Mouse (Mus musculus): ENCODE data around the gene Foxc2. TPM values are rescaled to one million over a fixed set of nuclear protein-coding genes. Genes with fewer than 3 reads are reported as not detected.
"Not testable (repeated sequence)": the region's sequence is repeated elsewhere in the genome, so short reads cannot be mapped to it uniquely, and the experiment has no call there.

The Foxc2 gene
- total RNA-seq, 2 experiments from 2014 or later: 0.33 to 0.45 TPM

DNA sequence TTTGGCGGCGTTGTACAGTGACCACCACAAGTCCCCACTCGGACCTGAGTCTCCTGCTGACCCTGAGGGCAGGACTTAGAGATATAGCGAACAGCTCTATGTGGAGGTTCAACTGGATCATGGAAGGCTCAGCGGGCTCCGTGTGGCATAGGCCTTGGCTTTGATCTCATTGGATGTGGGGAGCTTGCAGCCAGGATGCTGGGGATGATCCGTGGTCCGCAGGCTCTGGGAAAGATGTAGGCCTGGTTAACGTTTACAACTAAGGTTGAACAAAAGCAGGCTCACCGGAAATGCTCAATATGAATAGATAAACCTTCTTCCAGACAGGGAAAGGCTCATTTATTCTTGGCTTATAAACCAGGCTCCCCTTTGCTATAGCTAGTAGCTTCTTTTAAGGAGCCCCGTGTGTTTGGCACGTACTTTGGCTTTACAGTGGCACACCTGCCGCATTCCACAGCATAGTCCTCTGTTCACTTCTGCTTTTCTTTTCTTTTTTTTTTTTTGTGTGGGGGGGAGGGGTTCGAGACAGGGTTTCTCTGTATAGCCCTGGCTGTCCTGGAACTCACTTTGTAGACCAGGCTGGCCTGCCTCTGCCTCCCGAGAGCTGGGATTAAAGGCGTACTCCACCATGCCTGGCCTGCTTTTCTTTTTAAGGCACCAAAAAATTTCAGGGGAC, 13.4 kb downstream of the Foxc2 start:
- intact Hi-C loops (cut with DNase I; ENCODE audit: low total_unique reads): loop anchor here (5.0 kb wide), 1 partner anchor 268 kb away; no protein-coding TSS in a partner anchor
- no peak for DNase-seq

GRCm38 (mm10) chr8:121130522-121130921, 14.6 kb downstream of the Foxc2 start:
- no peak for DNase-seq
- intact Hi-C loops (cut with DNase I; ENCODE audit: low total_unique reads): no loop called here

DNA sequence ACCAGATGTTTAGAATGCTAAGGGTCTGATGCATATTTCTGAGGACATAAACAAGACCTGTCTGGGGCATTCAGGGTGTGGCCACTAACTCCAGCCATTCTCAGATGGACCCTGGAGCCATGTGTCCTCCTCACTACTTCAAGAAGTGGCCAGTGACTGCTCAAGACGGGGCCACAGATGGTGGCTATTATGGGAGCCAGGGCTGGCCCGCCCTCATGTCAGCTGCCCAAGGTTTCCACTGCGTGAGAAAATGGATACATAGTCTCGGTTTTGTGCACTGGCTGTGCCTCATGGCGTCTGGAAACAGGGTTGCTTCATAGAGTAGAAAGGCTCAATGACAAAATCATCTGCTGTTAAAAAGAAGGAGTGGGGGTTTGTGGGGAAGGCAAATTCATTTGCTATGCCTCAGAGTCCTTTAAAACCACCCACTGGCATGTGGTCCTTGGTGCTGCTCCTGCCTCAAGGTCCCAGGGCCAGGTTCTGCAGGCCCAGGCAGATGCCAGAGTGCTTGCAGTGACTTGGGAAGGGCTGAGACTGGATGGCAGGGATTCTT, 17.1 kb downstream of the Foxc2 start:
- intact Hi-C loops (cut with DNase I; ENCODE audit: low total_unique reads): no loop called here

GRCm38 (mm10) chr8:121134102-121134501, 18.1 kb downstream of the Foxc2 start:
- intact Hi-C loops (cut with DNase I; ENCODE audit: low total_unique reads): no loop called here
- no peak for DNase-seq

More for the DNA sequence above, 17.1 kb downstream of the Foxc2 start:
- no peak for DNase-seq

GRCm38 (mm10) chr8:121134512-121134911, 18.5 kb downstream of the Foxc2 start:
- intact Hi-C loops (cut with DNase I; ENCODE audit: low total_unique reads): no loop called here
- DNase-seq: no peak

DNA sequence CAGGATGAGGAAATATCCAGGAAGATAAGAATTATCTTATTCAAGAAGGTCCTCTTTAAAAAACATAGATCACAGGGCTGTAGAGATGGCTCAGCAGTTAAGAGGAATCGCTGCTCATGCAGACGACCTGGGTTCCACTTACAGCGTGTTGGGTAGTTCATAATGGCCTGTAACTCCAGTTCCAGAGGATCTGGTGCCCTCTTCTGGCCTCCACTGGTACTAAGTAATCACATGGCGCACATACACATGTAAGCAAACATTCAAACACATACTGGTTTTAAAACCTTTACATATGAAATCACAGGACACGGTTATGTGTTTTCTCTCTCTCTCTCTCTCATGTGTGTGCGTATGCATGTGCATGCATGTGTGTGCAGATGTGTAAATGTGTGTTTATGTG, 20.9 kb downstream of the Foxc2 start:
- intact Hi-C loops (cut with DNase I; ENCODE audit: low total_unique reads): no loop called here
- no peak for DNase-seq

- DNase-seq; intact Hi-C loops (cut with DNase I; ENCODE audit: low total_unique reads): not testable (repeated sequence)
Observed at GRCm38 (mm10) chr8:121145457-121146134, 29.6 kb downstream of the Foxc2 start.

- intact Hi-C loops (cut with DNase I; ENCODE audit: low total_unique reads): no loop called here
- DNase-seq: no peak
Observed at GRCm38 (mm10) chr8:121148573-121149083, 32.7 kb downstream of the Foxc2 start.

- DNase-seq: no peak
- intact Hi-C loops (cut with DNase I; ENCODE audit: low total_unique reads): no loop called here
Observed at GRCm38 (mm10) chr8:121152394-121152793, 36.4 kb downstream of the Foxc2 start.

- no peak for DNase-seq
- intact Hi-C loops (cut with DNase I; ENCODE audit: low total_unique reads): no loop called here
Observed at GRCm38 (mm10) chr8:121156990-121157491, 41.1 kb downstream of the Foxc2 start.

DNA sequence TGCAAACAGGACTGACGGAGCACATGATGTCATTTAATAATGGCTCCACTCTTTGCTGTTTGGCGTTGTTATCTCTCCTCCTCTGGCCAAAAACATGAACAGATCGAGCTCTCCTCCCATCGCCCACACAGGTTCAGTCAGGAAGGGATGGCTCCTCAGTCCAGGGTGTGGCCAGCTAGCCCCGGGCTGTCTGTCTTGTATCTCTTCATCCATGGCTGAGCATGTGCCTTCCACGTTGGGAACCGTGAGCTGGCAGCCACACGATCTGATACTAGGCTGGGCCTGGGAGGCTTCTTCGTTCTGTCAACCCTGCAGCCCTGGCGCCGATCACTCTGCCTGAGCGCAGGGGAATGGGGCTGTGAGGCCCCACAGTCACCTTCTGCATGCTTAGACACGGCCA, 42.8 kb downstream of the Foxc2 start:
- intact Hi-C loops (cut with DNase I; ENCODE audit: low total_unique reads): no loop called here
- no peak for DNase-seq

DNA sequence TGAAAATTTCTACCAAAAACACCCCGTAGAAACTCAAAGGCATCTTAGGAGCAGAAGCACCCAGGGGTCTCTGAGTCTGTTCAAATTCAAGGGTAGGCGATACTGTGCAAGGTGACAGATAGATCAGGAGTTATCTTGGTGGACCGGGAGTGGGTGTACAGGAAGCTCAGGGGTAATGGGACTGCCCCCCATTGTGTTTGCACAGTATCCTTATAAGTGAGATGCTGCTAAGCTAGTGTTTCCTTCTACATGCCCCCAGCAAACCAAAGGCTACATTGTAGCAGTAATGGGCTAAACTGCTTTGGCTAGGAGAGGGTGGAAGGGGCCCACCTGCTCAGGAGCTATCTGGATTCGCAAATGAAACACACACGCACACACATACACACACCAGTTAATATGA, 45.5 kb downstream of the Foxc2 start:
- no peak for DNase-seq
- intact Hi-C loops (cut with DNase I; ENCODE audit: low total_unique reads): no loop called here

- intact Hi-C loops (cut with DNase I; ENCODE audit: low total_unique reads): no loop called here
- no peak for DNase-seq
Observed at GRCm38 (mm10) chr8:121162413-121162812, 46.4 kb downstream of the Foxc2 start.

- DNase-seq: no peak
- intact Hi-C loops (cut with DNase I; ENCODE audit: low total_unique reads): no loop called here
Observed at GRCm38 (mm10) chr8:121162906-121163695, 47.1 kb downstream of the Foxc2 start.

DNA sequence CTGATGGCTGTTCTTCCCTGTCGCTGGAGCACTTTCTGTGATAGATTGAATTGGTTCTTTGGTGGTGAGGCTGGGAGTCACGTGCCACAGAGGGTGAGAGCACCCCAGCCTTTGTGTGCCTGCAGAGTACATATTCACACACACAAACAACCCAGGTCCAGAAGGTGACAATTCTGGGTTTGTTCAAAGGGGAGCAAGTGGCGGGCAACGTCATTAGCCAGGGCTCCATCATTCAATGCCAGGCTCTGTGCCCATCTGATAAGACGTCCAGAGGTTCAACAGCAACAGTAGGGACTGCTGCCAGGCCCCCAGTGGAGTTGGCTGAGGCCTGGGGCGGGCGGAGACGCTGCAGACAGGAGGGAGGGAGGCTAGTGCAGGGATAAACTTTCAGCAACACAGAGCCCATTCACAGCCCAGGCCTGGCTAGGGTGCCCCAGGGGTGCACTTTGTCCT, 48.1 kb downstream of the Foxc2 start:
- no peak for DNase-seq
- intact Hi-C loops (cut with DNase I; ENCODE audit: low total_unique reads): no loop called here

DNA sequence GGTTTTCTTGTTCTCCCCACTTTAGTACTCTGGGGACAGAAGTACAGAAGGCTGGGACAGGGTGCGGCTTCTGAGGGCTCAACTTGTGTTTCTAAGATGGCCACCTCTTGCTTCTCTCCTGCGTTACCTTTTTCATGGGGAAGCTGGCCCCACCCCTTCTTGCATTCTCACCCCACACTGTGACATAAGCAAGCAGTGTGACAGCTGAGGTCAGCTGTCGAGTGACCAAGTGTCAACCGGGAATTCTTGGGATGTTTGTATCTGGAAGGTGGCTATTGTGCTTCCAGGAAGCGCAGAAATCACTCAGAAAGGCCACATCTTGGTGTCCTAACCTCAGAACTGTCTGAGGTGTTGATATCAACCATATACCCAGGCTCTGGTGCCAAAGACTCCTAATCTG, 52.1 kb downstream of the Foxc2 start:
- no peak for DNase-seq
- intact Hi-C loops (cut with DNase I; ENCODE audit: low total_unique reads): no loop called here

Measured in gastrocnemius, postnatal 14 days (tissue).